Mouse (Mus musculus) induced T-regulatory cell, adult 2 months (primary cell): Measurements from ENCODE around the gene Gm10696.
"Not testable (repeated sequence)": the region's sequence is repeated elsewhere in the genome, so short reads cannot be mapped to it uniquely, and the experiment has no call there.

Experiments
- DNase-seq: peaks from one replicate; pipeline ENCODE4 v3.0.0-alpha.2; 2012; ENCODE audit warnings: low read depth

Gm10696 gene

DNA sequence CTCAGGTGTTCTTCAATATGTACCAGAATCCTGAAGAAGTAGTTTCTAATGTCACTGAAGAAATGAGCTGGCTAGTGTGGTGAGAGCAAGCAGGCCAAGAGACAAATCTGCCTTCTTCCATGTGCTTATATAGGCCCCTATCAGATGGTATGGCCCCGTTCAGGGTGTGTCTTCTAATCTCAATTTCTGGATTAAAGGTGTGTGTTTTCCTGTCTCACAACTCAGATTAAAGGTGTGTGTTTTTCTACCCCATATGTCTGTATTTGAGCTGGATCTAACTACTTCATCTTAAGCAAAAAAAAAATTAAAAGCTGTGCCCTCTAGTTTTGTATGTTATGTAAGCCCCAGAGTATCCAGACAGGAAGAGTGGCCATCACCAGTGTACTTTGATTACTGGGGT is at the start of gene Gm10696:
Gene Gm10696, minus strand, starts transcription at position 101 of the 400 bp plus-strand sequence.
- DNase-seq, result not testable (repeated sequence)

DNA sequence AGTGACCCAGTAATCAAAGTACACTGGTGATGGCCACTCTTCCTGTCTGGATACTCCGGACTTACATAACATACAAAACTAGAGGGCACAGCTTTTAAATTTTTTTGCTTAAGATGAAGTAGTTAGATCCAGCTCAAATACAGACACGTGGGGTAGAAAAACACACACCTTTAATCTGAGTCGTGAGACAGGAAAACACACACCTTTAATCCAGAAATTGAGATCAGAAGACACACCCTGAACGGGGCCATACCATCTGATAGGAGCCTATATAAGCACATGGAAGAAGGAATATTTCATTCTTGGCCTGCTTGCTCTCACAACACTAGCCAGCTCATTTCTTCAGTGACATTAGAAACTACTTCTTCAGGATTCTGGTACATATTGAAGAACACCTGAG is 18.4 kb upstream of the Gm10696 start, which contains the start of gene Gm5286:
Gene Gm5286, plus strand, starts transcription at position 301 of the 400 bp plus-strand sequence.
- not testable (repeated sequence) for DNase-seq

DNA sequence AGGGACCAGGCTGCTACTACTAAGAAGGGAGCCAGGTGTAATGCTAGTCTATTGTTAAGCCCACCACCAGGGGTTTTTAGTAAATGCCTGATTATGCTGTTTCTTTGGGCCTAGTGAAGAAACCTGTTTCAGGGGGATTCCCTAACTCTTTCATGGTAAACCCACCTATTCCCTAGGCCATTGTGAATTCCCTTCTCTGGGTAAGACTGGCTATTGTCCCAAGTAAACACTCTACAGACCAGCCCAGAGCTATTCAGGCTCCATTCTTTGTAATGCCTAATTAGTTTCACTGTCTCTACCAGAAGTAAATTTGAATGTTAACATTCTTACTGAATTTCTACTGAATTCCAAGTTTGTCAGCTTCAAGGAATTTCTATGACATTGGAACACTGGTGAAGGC is 10.6 kb downstream of the Gm10696 start:
- DNase-seq, result not testable (repeated sequence)
